Mouse (Mus musculus) gastrocnemius, postnatal 25 days (tissue): ENCODE measurements at regions not wholly inside any gene's neighbourhood (a gene's known extent, or its start where the extent isn't known, plus 50 kb on each side); places are given as distances from the start of the nearest gene placed in this dataset.

Source experiments
- DNase-seq: peaks from one replicate; pipeline ENCODE4 v3.0.0; 2022

GRCm38 (mm10) chr2:50405932-50406331 is 109.3 kb upstream of the Mmadhc start:
- no peak for DNase-seq

- no peak for DNase-seq
These were observed 106.5 kb upstream of the Mmadhc start for GRCm38 (mm10) chr2:50403106-50403505.

GRCm38 (mm10) chr2:50398576-50398975 is 102.0 kb upstream of the Mmadhc start:
- no peak for DNase-seq

- no peak for DNase-seq
These were observed 81.2 kb upstream of the Mmadhc start for GRCm38 (mm10) chr2:50377609-50378413.

- DNase-seq: peak; percentile 11
These were observed 77.0 kb upstream of the Mmadhc start for GRCm38 (mm10) chr2:50373626-50374025.

- no peak for DNase-seq
These were observed 76.4 kb upstream of the Mmadhc start for GRCm38 (mm10) chr2:50373006-50373405.

- no peak for DNase-seq
These were observed 72.2 kb upstream of the Mmadhc start for GRCm38 (mm10) chr2:50368831-50369230.

GRCm38 (mm10) chr2:50368351-50368750 is 71.8 kb upstream of the Mmadhc start:
- no peak for DNase-seq

GRCm38 (mm10) chr2:50365221-50365620 is 68.6 kb upstream of the Mmadhc start:
- no peak for DNase-seq

- no peak for DNase-seq
These were observed 59.5 kb upstream of the Mmadhc start for GRCm38 (mm10) chr2:50356089-50356488.

- DNase-seq: no peak
These were observed 51.1 kb upstream of the Mmadhc start for GRCm38 (mm10) chr2:50347486-50348265.
